Mouse (Mus musculus): Measurements from ENCODE around the gene Prdm4. TPM values are rescaled to one million over a fixed set of nuclear protein-coding genes. Genes with fewer than 3 reads are reported as not detected.

The Prdm4 gene
- polyA plus RNA-seq, 1 experiment: 48.5 TPM

DNA sequence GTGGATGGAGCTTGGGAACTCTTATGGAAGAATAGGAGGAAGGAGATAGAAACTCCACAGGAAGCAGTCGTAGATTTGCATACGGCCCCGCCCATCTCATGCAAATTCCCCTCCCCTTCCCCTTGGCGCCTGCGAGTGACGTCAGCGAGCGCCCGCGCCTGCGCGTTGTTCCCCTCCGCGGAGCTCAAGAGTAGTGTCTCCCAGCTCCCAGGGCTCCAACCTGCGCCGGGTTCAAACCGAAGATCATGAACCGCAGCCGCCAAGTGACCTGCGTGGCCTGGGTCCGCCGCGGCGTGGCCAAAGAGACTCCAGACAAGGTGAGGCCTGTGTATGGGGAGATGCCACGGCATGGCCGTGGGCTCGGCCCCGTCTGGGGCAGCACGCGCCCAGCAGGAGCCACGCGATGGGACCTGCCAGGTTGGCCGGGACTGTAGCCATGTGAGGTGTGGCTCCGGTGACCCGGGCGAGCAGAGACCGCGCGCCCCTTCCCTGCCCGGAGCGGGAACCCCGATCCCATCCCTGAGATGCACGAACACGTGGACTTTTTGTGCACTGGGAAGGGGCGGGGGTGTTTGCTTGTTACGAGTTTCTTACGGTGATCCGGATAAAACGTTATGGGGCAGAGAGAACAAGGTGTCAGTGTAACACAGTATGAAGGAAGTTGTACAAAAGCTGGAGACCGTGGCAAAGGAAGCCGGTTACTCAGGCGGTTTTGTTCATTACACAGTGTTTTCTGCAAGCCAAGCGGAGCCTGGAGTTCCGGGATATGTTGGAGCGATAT lies 45.1 kb downstream of the Prdm4 start:
- peak overlapping the region; percentile 58 for H3K27ac ChIP-seq (ENCODE audit: control insufficient read depth, insufficient read depth, low read depth, low read length)
- no peaks in the 10 kb centered on the region; the same call in 1 of the 2 replicates for H3K4me1 ChIP-seq (ENCODE audit: control insufficient read depth, insufficient read depth, low read length)
- H3K4me3 ChIP-seq (ENCODE audit: control insufficient read depth, low read depth, low read length): peak overlapping the region; percentile 98
- no peaks in the 10 kb centered on the region for H3K27me3 ChIP-seq (ENCODE audit: control insufficient read depth, insufficient read depth, low read length)
- H3K36me3 ChIP-seq (ENCODE audit: control insufficient read depth, insufficient read depth, low read length): no peaks in the 10 kb centered on the region
- TF ChIP-seq POLR2A (IDR thresholded peaks at IDR 0.05; ENCODE audit: control insufficient read depth, low read depth, low read length) (peak; percentile 27; the same call in 1 of the 2 replicates), CTCF (IDR thresholded peaks at IDR 0.05; ENCODE audit: control insufficient read depth, insufficient read depth, insufficient replicate concordance, low read depth, low read length) (no peak)

DNA sequence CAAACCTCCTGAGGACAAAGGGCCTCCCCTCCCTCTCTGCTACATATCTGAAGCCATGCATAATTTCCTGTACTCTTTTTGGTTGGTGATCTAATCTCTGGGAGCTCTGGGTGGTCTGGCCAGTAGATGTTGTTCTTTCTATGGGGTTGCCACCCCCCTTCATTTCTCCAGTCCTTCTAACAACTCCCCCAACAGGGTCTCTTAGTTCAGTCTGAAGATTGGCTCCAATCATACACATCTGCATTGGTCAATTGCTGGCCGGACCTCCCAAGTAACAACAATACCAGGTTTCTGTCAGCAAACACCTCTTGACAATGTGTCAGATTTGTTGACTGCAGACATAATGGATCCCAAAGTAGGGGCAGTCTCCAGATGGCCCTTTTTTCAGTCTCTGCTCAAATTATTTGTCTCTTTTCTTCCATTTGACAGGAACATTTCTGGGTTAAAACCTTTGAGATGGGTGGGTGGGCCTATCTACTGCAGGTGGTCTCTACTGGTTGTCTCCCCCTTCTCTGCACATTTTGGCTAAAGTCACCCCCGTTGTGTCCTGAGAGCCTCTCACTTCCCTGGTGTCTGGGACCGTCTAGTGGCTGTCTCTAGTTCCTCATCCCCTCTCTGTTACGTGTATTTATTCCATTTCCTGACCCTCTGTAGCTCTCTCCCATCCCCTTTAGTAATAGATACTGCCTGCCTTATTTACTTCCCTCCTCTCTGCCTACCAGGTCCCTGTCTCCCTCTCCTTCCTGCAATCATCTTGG lies 70.7 kb downstream of the Prdm4 start:
- Histone ChIP-seq H3K4me3 (ENCODE audit: control insufficient read depth, low read depth, low read length) (no peak overlapping the region), H3K36me3 (ENCODE audit: control insufficient read depth, insufficient read depth, low read length) (no peaks in the 10 kb centered on the region), H3K27ac (ENCODE audit: control insufficient read depth, insufficient read depth, low read depth, low read length) (no peak overlapping the region), H3K4me1 (ENCODE audit: control insufficient read depth, insufficient read depth, low read length) (no peaks in the 10 kb centered on the region), H3K27me3 (ENCODE audit: control insufficient read depth, insufficient read depth, low read length) (no peaks in the 10 kb centered on the region)
- TF ChIP-seq POLR2A (IDR thresholded peaks at IDR 0.05; ENCODE audit: control insufficient read depth, low read depth, low read length): no peak
- no peak for TF ChIP-seq CTCF (IDR thresholded peaks at IDR 0.05; ENCODE audit: control insufficient read depth, insufficient read depth, insufficient replicate concordance, low read depth, low read length)

Other genes starting within 250 kb of the Prdm4 start
- 15.0 and 15.6 TPM in 2 replicates for gene Pwp1, start 87.6 kb downstream of the Prdm4 start, polyA plus RNA-seq (2012; rRNA removed)
- 0.14 TPM in 1 of 2 replicates, not detected in the other for gene Ascl4, start 10.5 kb upstream of the Prdm4 start, polyA plus RNA-seq (2012; rRNA removed)
- 27.2 and 30.1 TPM in 2 replicates for gene Rtcb, start 40.7 kb upstream of the Prdm4 start, polyA plus RNA-seq (2012; rRNA removed)
- gene Bpifc, start 94.8 kb upstream of the Prdm4 start, polyA plus RNA-seq (2012; rRNA removed): 0.13 and 0.38 TPM in 2 replicates
- 32.4 and 36.8 TPM in 2 replicates for gene Fbxo7, start 104.8 kb upstream of the Prdm4 start, polyA plus RNA-seq (2012; rRNA removed)